Mouse (Mus musculus): ENCODE results near the gene Ankrd35.
"Not testable (repeated sequence)": the region's sequence is repeated elsewhere in the genome, so short reads cannot be mapped to it uniquely, and the experiment has no call there.

The Ankrd35 gene

DNA sequence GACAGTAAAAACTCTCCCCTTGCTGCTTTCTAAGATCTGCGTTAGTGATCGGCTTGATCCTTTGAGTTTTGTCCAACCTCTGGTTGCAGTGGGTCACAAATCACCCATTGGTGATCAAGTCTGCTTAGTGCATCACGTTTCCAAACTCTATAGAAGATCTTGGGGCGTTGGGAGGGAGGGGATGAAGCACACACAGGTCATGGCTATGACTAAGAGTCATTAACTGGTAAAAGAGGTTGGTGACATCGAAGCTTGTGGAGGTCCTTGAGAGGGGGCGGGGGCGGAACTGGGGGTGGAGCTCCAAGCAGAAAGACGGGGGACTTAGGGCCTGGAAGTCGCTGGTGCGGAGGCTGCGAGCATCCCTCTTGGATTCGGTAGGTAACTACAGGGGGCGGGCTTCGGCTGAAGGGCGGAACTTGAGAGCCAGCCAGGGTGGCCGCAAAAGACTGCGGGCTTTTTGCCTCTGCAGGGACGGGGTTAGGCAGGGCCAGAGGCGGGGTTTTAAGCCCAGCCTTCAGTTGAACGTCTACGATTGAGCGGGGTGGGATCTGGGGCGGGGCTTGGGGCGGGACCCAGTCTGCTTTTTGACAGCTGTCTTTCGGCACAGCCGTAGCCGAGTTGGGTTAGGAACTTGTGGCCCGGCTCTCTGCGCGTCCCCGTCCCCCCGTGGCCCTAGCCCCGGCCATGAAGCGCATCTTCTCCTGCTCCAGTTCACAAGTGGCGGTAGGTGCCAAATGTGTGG lies at the start of gene Ankrd35:
Gene Ankrd35, plus strand, starts transcription at position 405 of the 742 bp plus-strand sequence.
- peak; percentile 32 for DNase-seq (ENCODE audit: low spot score)

DNA sequence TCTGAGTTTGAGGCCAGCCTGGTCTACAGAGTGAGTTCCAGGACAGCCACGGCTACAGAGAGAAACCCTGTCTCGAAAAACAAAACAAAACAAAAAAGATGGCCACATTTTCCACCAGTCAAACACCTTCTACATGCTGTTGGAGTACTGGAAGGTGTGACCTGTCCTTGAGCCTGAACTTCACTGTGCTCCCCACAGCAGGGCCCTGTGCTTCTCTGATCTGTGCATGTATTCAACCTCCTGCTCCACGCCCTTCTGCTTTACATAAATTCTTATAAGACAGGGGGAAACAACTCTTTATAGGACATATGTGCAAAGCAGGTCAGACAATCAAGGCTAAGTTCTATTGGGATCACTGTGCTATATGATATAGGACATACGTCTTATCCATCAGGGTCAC lies 46.7 kb upstream of the Ankrd35 start:
- DNase-seq (ENCODE audit: low spot score) = no peak

DNA sequence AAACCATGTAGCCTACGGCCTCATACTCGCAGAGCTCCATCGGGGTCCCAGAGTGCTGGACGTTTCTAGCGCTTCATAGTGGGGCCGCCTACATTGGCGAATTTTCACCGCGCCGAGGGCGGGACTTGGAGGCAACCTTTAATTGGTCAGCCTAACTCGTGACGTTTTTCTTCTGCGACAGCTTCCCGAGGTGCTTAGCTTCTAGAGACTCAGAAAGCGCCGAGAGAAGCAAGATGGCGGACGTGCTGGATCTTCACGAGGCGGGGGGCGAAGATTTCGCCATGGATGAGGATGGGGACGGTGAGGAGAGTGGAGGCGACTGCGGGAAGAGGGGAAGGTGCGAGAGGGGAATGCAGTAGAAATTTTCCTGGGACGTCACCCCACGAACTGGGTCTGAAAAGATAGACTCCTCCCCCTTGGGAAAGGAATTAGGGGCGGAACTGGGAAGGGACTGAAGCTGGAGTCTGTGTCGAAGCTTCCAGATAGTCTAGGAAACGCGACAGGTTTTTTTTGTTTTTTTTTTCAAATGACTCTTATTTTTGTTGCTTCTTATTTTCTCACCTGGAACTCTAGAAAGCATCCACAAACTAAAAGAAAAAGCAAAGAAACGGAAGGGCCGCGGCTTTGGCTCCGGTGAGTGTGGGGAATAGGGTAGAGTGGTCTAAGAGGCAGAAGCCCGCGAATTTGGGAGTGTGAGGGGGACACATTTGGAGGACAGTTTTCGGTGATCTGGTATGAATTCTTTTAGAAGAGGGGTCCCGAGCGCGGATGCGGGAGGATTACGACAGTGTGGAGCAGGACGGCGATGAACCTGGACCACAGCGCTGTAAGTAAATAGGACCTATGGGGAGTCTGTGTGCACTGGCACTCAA lies 40.0 kb upstream of the Ankrd35 start, which contains the start of gene Rbm8a:
Gene Rbm8a, plus strand, starts transcription at position 205 of the 872 bp plus-strand sequence.
- peak; percentile 94 for DNase-seq (ENCODE audit: low spot score)

- no peak for DNase-seq (ENCODE audit: low spot score)
Measured at GRCm38 (mm10) chr3:96632058-96632457, 37.9 kb upstream of the Ankrd35 start.

DNA sequence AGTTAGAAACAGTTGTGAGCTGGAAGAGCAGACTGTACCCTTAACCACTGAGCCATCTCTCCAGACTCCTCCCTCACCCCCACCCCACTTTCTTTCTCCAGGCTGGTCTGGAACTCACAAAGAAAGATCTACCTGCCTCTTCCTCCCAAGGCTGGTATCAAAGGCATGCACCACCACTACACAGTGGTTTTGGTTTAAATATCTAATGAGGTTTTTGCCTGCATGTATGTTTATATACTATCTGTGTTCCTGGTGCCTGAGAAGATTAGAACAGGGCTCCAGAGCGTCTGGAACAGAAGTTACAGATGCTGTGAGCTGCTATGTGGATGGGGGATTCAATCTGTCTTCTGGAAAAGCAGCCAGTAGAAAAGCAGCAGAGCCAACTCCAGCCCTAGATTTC lies 35.9 kb upstream of the Ankrd35 start:
- DNase-seq (ENCODE audit: low spot score) = no peak

GRCm38 (mm10) chr3:96634928-96635879 lies 34.7 kb upstream of the Ankrd35 start, which contains the start of the genes Pex11b and Gm42957:
Pex11b (plus strand) TSS chr3:96635376.
Gm42957 (plus strand) TSS chr3:96635474.
- peak; percentile 59 for DNase-seq (ENCODE audit: low spot score)

DNA sequence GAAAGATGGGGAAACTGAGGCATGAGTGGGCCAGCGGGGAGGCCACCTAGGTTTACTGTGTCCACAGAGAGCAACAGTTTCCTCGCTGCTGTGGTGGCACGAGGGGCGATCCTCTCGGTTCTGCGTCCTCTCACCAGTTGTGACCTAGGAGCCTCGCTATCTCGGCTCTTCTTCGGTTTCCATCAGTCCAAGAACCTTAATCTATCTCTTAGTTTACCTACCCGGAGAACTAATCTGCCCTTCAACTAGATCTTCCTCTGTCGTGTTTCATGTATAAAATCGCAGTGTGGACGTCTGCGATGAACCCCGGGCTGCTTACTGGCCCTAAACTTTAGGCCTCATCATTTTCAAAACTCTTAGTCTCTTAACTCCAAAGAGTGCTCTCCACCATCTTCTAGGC lies 34.0 kb upstream of the Ankrd35 start:
- no peak for DNase-seq (ENCODE audit: low spot score)

- DNase-seq (ENCODE audit: low spot score) = no peak
Measured at GRCm38 (mm10) chr3:96636448-96636847, 33.5 kb upstream of the Ankrd35 start.

DNA sequence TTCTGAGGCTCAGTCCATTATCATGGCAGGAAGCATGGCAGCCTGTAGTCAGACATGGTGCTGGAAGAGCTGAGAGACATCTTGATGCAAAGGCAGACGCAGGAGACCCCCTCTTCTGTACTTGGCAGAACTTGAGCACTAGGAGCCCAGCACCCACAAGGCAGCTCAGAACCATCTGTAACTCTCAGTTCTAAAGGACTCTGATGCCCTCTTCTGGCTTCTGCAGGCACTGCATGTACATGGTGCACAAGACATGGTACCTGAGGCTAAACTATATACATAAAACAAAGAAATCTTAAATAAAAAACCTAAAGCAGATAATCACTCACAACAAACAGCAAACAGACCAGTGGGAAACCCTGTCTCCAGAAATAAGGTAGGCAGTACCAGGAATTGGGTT lies 30.7 kb upstream of the Ankrd35 start:
- peak; percentile 33 for DNase-seq (ENCODE audit: low spot score)

DNA sequence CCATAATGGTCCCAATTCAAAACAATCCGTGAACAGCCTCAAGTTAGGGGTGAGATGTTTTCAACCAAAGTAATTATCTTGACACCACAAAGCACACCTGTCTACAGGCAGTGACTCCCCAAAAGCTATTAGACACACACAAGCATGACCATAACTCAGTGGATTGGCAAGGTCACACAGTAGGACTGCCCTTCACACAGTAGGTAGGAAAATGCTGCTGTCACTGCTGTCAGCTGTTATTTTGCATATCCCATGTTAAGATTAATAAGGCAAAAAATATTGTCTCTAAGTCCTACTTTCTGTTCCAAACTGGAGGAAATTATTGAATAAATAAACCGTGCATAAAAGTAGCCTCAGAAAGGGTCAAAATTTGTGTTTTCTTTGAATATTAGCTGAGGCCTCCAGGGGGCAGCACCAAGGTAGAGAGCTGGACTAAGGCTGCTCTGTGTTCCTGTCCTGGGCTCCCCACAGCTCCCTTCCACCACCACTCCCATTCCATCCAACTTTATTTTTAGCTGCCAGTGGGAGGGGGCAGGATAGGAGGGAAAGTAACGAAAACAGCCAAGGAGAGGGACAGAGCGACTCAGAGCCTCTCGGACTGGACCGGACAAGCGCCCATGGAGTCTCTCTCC lies 24.8 kb upstream of the Ankrd35 start, which contains the start of gene Itga10:
Gene Itga10, plus strand, starts transcription at position 567 of the 632 bp plus-strand sequence.
- no peak for DNase-seq (ENCODE audit: low spot score)

- no peak for DNase-seq (ENCODE audit: low spot score)
Measured at GRCm38 (mm10) chr3:96647365-96647764, 22.6 kb upstream of the Ankrd35 start.

- no peak for DNase-seq (ENCODE audit: low spot score)
Measured at GRCm38 (mm10) chr3:96660901-96661300, 9.0 kb upstream of the Ankrd35 start.

DNA sequence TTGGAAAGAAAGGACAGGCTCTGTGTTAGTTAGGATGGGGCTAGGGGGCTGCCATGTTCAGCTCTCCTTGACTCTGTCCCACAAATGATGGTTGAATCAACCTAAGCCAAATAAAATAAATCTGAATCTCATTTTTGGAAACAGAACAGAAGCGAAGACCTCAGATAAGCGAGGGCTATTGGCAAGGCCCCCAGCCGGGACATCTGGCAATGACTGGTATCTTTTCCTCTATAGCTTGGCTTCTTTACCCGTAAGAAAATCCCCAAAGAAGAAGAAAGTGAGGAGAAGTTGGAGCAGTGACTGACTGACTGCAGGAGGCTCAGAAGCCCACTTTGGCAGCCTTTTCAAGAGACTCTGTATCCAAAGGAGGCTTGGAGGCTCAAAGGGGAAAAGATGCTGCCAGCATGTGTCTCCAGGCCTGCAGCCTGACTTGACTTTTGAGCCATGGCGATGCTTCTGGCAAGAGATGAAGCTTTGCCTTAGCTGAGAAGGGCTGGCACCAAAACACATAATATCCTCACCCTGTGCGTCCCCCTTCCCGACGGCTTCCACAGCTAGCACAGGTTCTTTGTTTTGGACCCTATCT lies 7.1 kb upstream of the Ankrd35 start:
- no peak for DNase-seq (ENCODE audit: low spot score)

GRCm38 (mm10) chr3:96663432-96664239 lies 6.3 kb upstream of the Ankrd35 start:
- DNase-seq (ENCODE audit: low spot score) = peak; percentile 85

DNA sequence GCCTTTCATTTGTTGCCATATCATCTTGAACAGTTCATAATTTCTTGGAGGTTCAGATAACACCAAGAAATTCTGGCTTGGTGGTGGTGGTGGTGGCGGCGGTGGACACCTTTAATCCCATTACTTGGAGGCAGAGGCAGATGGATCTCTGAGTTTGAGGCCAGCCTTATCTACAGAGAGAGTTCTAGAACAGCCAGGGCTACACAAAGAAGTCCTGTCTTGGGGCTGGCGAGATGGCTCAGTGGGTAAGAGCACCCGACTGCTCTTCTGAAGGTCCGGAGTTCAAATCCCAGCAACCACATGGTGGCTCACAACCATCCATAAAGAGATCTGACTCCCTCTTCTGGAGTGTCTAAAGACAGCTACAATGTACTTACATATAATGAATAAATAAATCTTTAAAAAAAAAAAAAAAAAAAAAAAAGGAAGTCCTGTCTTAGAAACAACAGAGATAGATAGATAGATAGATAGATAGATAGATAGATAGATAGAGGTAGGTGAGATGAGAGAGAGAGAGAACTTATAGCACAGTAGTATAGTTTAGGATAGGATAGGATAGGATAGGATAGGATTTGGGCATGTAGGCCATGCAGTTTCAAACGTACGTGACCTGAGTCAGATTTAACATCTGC lies 4.1 kb upstream of the Ankrd35 start:
- DNase-seq (ENCODE audit: low spot score) = not testable (repeated sequence)

- DNase-seq (ENCODE audit: low spot score) = no peak
Measured at GRCm38 (mm10) chr3:96666916-96667315, 3.0 kb upstream of the Ankrd35 start.

- no peak for DNase-seq (ENCODE audit: low spot score)
Measured at GRCm38 (mm10) chr3:96667316-96667715, 2.6 kb upstream of the Ankrd35 start.

- DNase-seq (ENCODE audit: low spot score) = no peak
Measured at GRCm38 (mm10) chr3:96668424-96669067, 1.4 kb upstream of the Ankrd35 start.

DNA sequence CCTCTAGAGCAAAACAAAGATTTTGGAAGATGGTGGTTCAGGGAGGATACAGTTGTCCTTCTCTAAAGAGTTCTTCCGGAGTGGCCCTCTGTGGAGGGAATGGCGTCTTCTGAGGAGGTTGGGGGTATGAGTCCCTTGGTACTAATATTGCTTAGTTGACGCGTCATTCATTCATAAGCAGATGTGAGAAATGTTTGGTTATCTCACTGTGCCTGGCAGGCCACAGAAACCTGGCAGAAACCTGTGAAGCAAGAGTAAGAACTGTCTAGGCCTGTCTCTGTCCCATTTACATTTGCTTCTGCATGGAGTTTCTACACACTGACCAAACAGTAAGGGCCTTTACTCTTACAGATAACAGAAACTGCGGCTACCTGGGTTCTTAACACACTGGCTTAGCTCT lies 1.6 kb downstream of the Ankrd35 start:
- no peak for DNase-seq (ENCODE audit: low spot score)

Measured in layer of hippocampus, adult 9-10 months (tissue).